ENCODE assay signal across 22 mouse cellular contexts in the genomic region with DNA sequence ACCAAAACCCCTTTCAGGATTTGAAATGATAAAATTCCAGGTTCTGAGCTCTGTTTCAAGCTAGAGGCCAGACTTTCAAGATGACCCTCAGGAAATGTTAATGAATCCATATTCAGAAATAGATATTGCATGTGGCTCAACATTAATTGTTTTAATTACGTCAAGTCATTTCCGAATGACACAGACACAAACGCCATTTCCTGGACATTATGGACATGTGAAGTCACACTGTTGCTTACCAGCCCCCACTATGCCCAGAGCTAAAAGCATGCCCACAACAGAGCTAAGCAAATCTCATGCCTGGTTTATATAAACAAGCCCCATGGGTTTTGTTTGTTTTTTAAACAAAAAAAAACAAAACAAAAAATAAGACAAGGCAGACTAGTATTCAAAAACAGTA.
"Had no signal": no experiment of that assay in that cellular context is flagged by ENCODE, and none has a peak within 500 bp of the region (broad histone marks: within the 10 kb centered on the region; RNA-seq: fewer than 3 reads in every experiment).

No protein-coding gene starts in this region.

- H3K27ac ChIP-seq: intestine, embryonic 15.5 days; kidney, embryonic 15.5 days; limb, embryonic 12.5 days; limb, embryonic 15.5 days; liver, embryonic 14.5 days; neural tube, embryonic 12.5 days; neural tube, embryonic 15.5 days; stomach, postnatal 0 days had no signal

- H3K4me3 ChIP-seq: intestine, embryonic 15.5 days; kidney, embryonic 15.5 days; limb, embryonic 12.5 days; limb, embryonic 15.5 days; neural tube, embryonic 12.5 days; neural tube, embryonic 15.5 days had no signal

- DNase-seq: kidney, adult 11 months; kidney, adult 8-10 months; kidney, postnatal 10 days; kidney, postnatal 36 days; left cerebral cortex, postnatal 4 days; liver, postnatal 0 days; lung, embryonic 14.5 days; lung, postnatal 10 days; lung, postnatal 36 days; right cerebral cortex, adult 18-20 months; right cerebral cortex, postnatal 14 days; right cerebral cortex, postnatal 4 days; thymus, postnatal 25 days had no signal

- H3K9me3 ChIP-seq: intestine, embryonic 15.5 days; kidney, embryonic 15.5 days; limb, embryonic 12.5 days; limb, embryonic 15.5 days; neural tube, embryonic 12.5 days; neural tube, embryonic 15.5 days had no signal

- H3K4me2 ChIP-seq: intestine, embryonic 15.5 days; kidney, embryonic 15.5 days; limb, embryonic 12.5 days; limb, embryonic 15.5 days; liver, embryonic 11.5 days; lung, embryonic 14.5 days had no signal

- H3K36me3 ChIP-seq: intestine, embryonic 15.5 days; kidney, embryonic 15.5 days; limb, embryonic 12.5 days; limb, embryonic 15.5 days; neural tube, embryonic 12.5 days; neural tube, embryonic 15.5 days had no signal

- ATAC-seq: intestine, embryonic 15.5 days; liver, postnatal 0 days had no signal

- H3K9ac ChIP-seq: intestine, embryonic 15.5 days; kidney, embryonic 15.5 days; limb, embryonic 12.5 days; limb, embryonic 15.5 days; liver, embryonic 14.5 days; liver, postnatal 0 days; lung, embryonic 14.5 days; neural tube, embryonic 12.5 days; neural tube, embryonic 15.5 days had no signal

- H3K27me3 ChIP-seq: intestine, embryonic 15.5 days; kidney, embryonic 15.5 days; limb, embryonic 12.5 days; limb, embryonic 15.5 days; neural tube, embryonic 12.5 days; neural tube, embryonic 15.5 days had no signal
